Mouse (Mus musculus) cortical plate, adult 2 months (tissue): ENCODE results near the gene Dlst.

Source experiments
- CTCF ChIP-seq: fragments of 200-500 bp; IDR thresholded peaks from 2 replicates; pipeline ENCODE4 v1.5.1; 2011; ENCODE audit warnings: mild to moderate bottlenecking, control low read depth, low read length; ENCODE audit not compliant: insufficient read depth; ENCODE audit errors: extremely low read depth
- POLR2A ChIP-seq: fragments of 200-500 bp; IDR thresholded peaks from 2 replicates; pipeline ENCODE4 v1.6.1; 2011; ENCODE audit warnings: mild to moderate bottlenecking, low read length, control low read depth; ENCODE audit not compliant: insufficient read depth; ENCODE audit errors: extremely low read depth

- TF ChIP-seq POLR2A (no peak), CTCF (no peak)
Observed at GRCm38 (mm10) chr12:85112550-85113251, 2.1 kb downstream of the Dlst start.
